Mouse (Mus musculus): ENCODE measurements at regions not wholly inside any gene's neighbourhood (a gene's known extent, or its start where the extent isn't known, plus 50 kb on each side); places are given as distances from the start of the nearest gene placed in this dataset.

- Histone ChIP-seq H3K36me3 (ENCODE audit: control insufficient read depth, insufficient read depth) (no peaks in the 10 kb centered on the region), H3K4me3 (no peak overlapping the region), H3K27me3 (ENCODE audit: control insufficient read depth, insufficient read depth, insufficient read length) (no peaks in the 10 kb centered on the region), H3K4me2 (ENCODE audit: low read depth) (no peak overlapping the region), H3K79me2 (ENCODE audit: control insufficient read depth, insufficient read depth) (no peaks in the 10 kb centered on the region), H3ac (ENCODE audit: control insufficient read depth, insufficient read length) (no peak overlapping the region)
- TF ChIP-seq MYOD1 (IDR thresholded peaks at IDR 0.05; ENCODE audit: control insufficient read depth in 1 of 3, insufficient read length in 2 of 3, low read depth in 2 of 3) (no peak), MAX (IDR thresholded peaks at IDR 0.05; ENCODE audit: low read depth) (no peak), MYOG (IDR thresholded peaks at IDR 0.05; ENCODE audit: control insufficient read depth in 1 of 3, insufficient read depth in 1 of 3, insufficient read length in 2 of 3, low read depth in 2 of 3) (no peak), TCF3 (IDR thresholded peaks at IDR 0.05; ENCODE audit: insufficient read length, low read depth) (no peak), CEBPB (IDR thresholded peaks at IDR 0.05; ENCODE audit: insufficient read depth, poor library complexity, severe bottlenecking) (no peak), POLR2AphosphoS2 (IDR thresholded peaks at IDR 0.05; ENCODE audit: insufficient read length, low read depth) (no peak), E2F4 (IDR thresholded peaks at IDR 0.05; ENCODE audit: insufficient read depth) (no peak), USF1 (IDR thresholded peaks at IDR 0.05; ENCODE audit: low read depth) (no peak), POLR2A (IDR thresholded peaks at IDR 0.05; ENCODE audit: insufficient read length, low read depth) (no peak), REST (IDR thresholded peaks at IDR 0.05; ENCODE audit: insufficient read depth, insufficient read length) (no peak), SRF (IDR thresholded peaks at IDR 0.05; ENCODE audit: control insufficient read depth, insufficient read length, low read depth) (no peak)
Measured at GRCm38 (mm10) chr9:100097028-100097427, 221.1 kb upstream of the Sox14 start.

GRCm38 (mm10) chr9:100095559-100095959 lies 219.6 kb upstream of the Sox14 start:
- H3ac ChIP-seq (ENCODE audit: control insufficient read depth, insufficient read length) = no peak overlapping the region
- no peaks in the 10 kb centered on the region for H3K27me3 ChIP-seq (ENCODE audit: control insufficient read depth, insufficient read depth, insufficient read length)
- TF ChIP-seq POLR2AphosphoS2 (IDR thresholded peaks at IDR 0.05; ENCODE audit: insufficient read length, low read depth) (no peak), MYOG (IDR thresholded peaks at IDR 0.05; ENCODE audit: control insufficient read depth in 1 of 3, insufficient read depth in 1 of 3, insufficient read length in 2 of 3, low read depth in 2 of 3) (no peak), SRF (IDR thresholded peaks at IDR 0.05; ENCODE audit: control insufficient read depth, insufficient read length, low read depth) (no peak), REST (IDR thresholded peaks at IDR 0.05; ENCODE audit: insufficient read depth, insufficient read length) (no peak), TCF12 (IDR thresholded peaks at IDR 0.05; ENCODE audit: insufficient read depth, poor library complexity, severe bottlenecking) (no peak)
- no peak overlapping the region for H3K4me3 ChIP-seq
- no peaks in the 10 kb centered on the region for H3K79me2 ChIP-seq (ENCODE audit: control insufficient read depth, insufficient read depth)
- no peak overlapping the region for H3K4me2 ChIP-seq (ENCODE audit: low read depth)
- no peaks in the 10 kb centered on the region for H3K36me3 ChIP-seq (ENCODE audit: control insufficient read depth, insufficient read depth)

- Histone ChIP-seq H3ac (ENCODE audit: control insufficient read depth, insufficient read length) (no peak overlapping the region), H3K4me3 (no peak overlapping the region), H3K36me3 (ENCODE audit: control insufficient read depth, insufficient read depth) (no peaks in the 10 kb centered on the region), H3K27me3 (ENCODE audit: control insufficient read depth, insufficient read depth, insufficient read length) (no peaks in the 10 kb centered on the region), H3K4me2 (ENCODE audit: low read depth) (no peak overlapping the region), H3K79me2 (ENCODE audit: control insufficient read depth, insufficient read depth) (no peaks in the 10 kb centered on the region)
- TF ChIP-seq POLR2A (IDR thresholded peaks at IDR 0.05; ENCODE audit: insufficient read length, low read depth) (no peak), POLR2AphosphoS2 (IDR thresholded peaks at IDR 0.05; ENCODE audit: insufficient read length, low read depth) (no peak), MYOG (IDR thresholded peaks at IDR 0.05; ENCODE audit: control insufficient read depth in 1 of 3, insufficient read depth in 1 of 3, insufficient read length in 2 of 3, low read depth in 2 of 3) (no peak), TCF12 (IDR thresholded peaks at IDR 0.05; ENCODE audit: insufficient read depth, poor library complexity, severe bottlenecking) (no peak), MAX (IDR thresholded peaks at IDR 0.05; ENCODE audit: low read depth) (no peak), SRF (IDR thresholded peaks at IDR 0.05; ENCODE audit: control insufficient read depth, insufficient read length, low read depth) (no peak), TCF3 (IDR thresholded peaks at IDR 0.05; ENCODE audit: insufficient read length, low read depth) (no peak), E2F4 (IDR thresholded peaks at IDR 0.05; ENCODE audit: insufficient read depth) (no peak), CEBPB (IDR thresholded peaks at IDR 0.05; ENCODE audit: insufficient read depth, poor library complexity, severe bottlenecking) (no peak), REST (IDR thresholded peaks at IDR 0.05; ENCODE audit: insufficient read depth, insufficient read length) (no peak), USF1 (IDR thresholded peaks at IDR 0.05; ENCODE audit: low read depth) (no peak), MYOD1 (IDR thresholded peaks at IDR 0.05; ENCODE audit: control insufficient read depth in 1 of 3, insufficient read length in 2 of 3, low read depth in 2 of 3) (no peak)
Measured at GRCm38 (mm10) chr9:100094956-100095558, 219.1 kb upstream of the Sox14 start.

- TF ChIP-seq SRF (IDR thresholded peaks at IDR 0.05; ENCODE audit: control insufficient read depth, insufficient read length, low read depth) (no peak), MYOG (IDR thresholded peaks at IDR 0.05; ENCODE audit: control insufficient read depth in 1 of 3, insufficient read depth in 1 of 3, insufficient read length in 2 of 3, low read depth in 2 of 3) (no peak), POLR2AphosphoS2 (IDR thresholded peaks at IDR 0.05; ENCODE audit: insufficient read length, low read depth) (no peak), MAX (IDR thresholded peaks at IDR 0.05; ENCODE audit: low read depth) (no peak), CEBPB (IDR thresholded peaks at IDR 0.05; ENCODE audit: insufficient read depth, poor library complexity, severe bottlenecking) (no peak), MYOD1 (IDR thresholded peaks at IDR 0.05; ENCODE audit: control insufficient read depth in 1 of 3, insufficient read length in 2 of 3, low read depth in 2 of 3) (no peak), USF1 (IDR thresholded peaks at IDR 0.05; ENCODE audit: low read depth) (no peak), POLR2A (IDR thresholded peaks at IDR 0.05; ENCODE audit: insufficient read length, low read depth) (no peak), E2F4 (IDR thresholded peaks at IDR 0.05; ENCODE audit: insufficient read depth) (no peak), REST (IDR thresholded peaks at IDR 0.05; ENCODE audit: insufficient read depth, insufficient read length) (no peak), TCF12 (IDR thresholded peaks at IDR 0.05; ENCODE audit: insufficient read depth, poor library complexity, severe bottlenecking) (no peak), TCF3 (IDR thresholded peaks at IDR 0.05; ENCODE audit: insufficient read length, low read depth) (no peak)
- Histone ChIP-seq H3K79me2 (ENCODE audit: control insufficient read depth, insufficient read depth) (no peaks in the 10 kb centered on the region), H3K4me3 (no peak overlapping the region), H3K27me3 (ENCODE audit: control insufficient read depth, insufficient read depth, insufficient read length) (no peaks in the 10 kb centered on the region), H3ac (ENCODE audit: control insufficient read depth, insufficient read length) (no peak overlapping the region), H3K4me2 (ENCODE audit: low read depth) (no peak overlapping the region), H3K36me3 (ENCODE audit: control insufficient read depth, insufficient read depth) (no peaks in the 10 kb centered on the region)
Measured at GRCm38 (mm10) chr9:100071141-100071540, 195.2 kb upstream of the Sox14 start.

Data from myocyte (in vitro differentiated cells).